Mouse (Mus musculus) olfactory bulb, adult 2 months (tissue): Measurements from ENCODE around the gene Trim10. TPM values are rescaled to one million over a fixed set of nuclear protein-coding genes. Genes with fewer than 3 reads are reported as not detected.
A peak's percentile ranks its signal among the peaks of the same experiment; 100 is the strongest.

Experiments used
- H3K27ac ChIP-seq: fragments of 200-500 bp; 2 replicates; pipeline ENCODE4 v1.5.1; 2012; ENCODE audit warnings: low read depth, low read length; ENCODE audit not compliant: insufficient read depth
- H3K4me1 ChIP-seq: fragments of 200-500 bp; 2 replicates; pipeline ENCODE4 v1.6.1; 2012; ENCODE audit warnings: low read length; ENCODE audit not compliant: control insufficient read depth, insufficient read depth
- H3K4me3 ChIP-seq: fragments of 200-500 bp; 2 replicates; pipeline ENCODE4 v1.5.1; 2012; ENCODE audit warnings: mild to moderate bottlenecking, low read depth, low read length, moderate library complexity; ENCODE audit not compliant: insufficient read depth
- CTCF ChIP-seq: fragments of 200-500 bp; IDR thresholded peaks from 2 replicates; pipeline ENCODE4 v1.5.1; 2012; ENCODE audit warnings: low read depth, mild to moderate bottlenecking, low read length, moderate library complexity; ENCODE audit not compliant: insufficient read depth
- POLR2A ChIP-seq: fragments of 200-500 bp; IDR thresholded peaks from 2 replicates; pipeline ENCODE4 v1.6.1; 2012; ENCODE audit warnings: mild to moderate bottlenecking, low read depth, low read length, moderate library complexity; ENCODE audit not compliant: insufficient read depth
- WGBS: fragments of 180-500 bp; shearing (Covaris S2); methylation state at CpG from one replicate; pipeline ENCODE4 v1.1.7; 2018; 5-methylcytosine and 5-hydroxymethylcytosine counted together
- polyA plus RNA-seq: library from polyadenylated mRNA; stranded (reverse); fragments of >200 nt; gene quantifications from 2 replicates; pipeline ENCODE4 v1.2.4, GENCODE M21; 2012; ENCODE audit warnings: low replicate concordance; ENCODE audit not compliant: missing spikeins, insufficient read depth, insufficient read length

Gene Trim10
- polyA plus RNA-seq, 1 experiment = not detected

GRCm38 (mm10) chr17:36836874-36837647 lies 32.3 kb upstream of the Trim10 start, which contains the start of gene Trim26:
Trim26 (plus strand) TSS chr17:36837134.
- Histone ChIP-seq H3K27ac (peak within 1 kb of the TSS; percentile 84), H3K4me3 (peak within 1 kb of the TSS; percentile 97), H3K4me1 (peaks cover 2% of the 10 kb centered on the region; the same call in 1 of the 2 replicates)
- WGBS = under 1% methylated on average over 58 of the region's 58 CpGs
- TF ChIP-seq POLR2A (peak; percentile 91), CTCF (no peak)

- no peak overlapping the region for H3K4me3 ChIP-seq
- TF ChIP-seq CTCF (no peak), POLR2A (no peak)
- H3K27ac ChIP-seq = no peak overlapping the region
- 92% methylated on average over 5 of the region's 5 CpGs for WGBS
- peaks cover 2% of the 10 kb centered on the region; the same call in 1 of the 2 replicates for H3K4me1 ChIP-seq
These were observed 30.4 kb upstream of the Trim10 start for GRCm38 (mm10) chr17:36839001-36839400.

DNA sequence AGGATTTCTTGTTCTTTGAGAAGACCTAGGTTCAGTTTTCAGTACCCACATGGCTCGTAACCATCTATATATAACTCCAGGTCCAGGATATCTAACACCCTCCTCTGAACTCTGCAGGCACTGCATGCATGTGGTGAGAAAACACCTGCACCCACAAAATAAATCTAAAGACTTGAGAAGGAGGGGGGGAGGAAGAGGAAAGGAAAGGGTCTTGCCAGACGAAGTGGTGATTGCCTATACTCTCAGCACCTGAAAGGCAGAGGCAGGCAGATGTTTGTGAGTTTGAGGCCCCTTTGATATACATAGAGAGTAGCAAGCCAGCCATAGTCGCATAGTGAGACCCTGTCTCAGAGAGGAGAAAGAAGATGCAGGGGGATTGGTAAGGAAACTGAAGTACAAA lies 29.4 kb upstream of the Trim10 start:
- Histone ChIP-seq H3K4me1 (peaks cover 2% of the 10 kb centered on the region; the same call in 1 of the 2 replicates), H3K27ac (no peak overlapping the region), H3K4me3 (no peak overlapping the region)
- no peak for TF ChIP-seq POLR2A
- TF ChIP-seq CTCF = no peak
- WGBS = 87% methylated on average over 3 of the region's 3 CpGs

DNA sequence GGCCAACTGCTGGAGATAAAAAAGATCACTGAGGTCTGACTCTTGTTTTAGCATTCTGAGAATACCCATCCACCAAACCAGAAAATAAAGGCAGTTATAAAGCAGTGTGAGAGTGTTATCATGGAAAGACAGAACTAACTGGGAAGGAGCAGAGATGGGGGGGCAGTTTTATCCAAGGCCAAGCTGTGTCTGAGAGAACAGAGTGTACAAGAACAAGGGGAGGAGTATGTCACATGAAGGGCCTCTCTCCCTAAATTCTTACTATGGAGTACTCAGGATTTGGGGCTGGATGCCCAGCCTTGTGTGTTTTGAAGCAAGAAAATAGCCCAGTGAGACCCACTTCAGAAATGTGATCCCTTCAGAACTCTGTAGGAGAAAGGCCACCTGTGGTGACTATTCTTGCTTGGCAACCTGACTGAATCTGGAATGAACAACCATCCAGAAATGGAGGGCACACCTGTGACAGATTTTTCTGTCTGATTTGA lies 28.4 kb upstream of the Trim10 start:
- Histone ChIP-seq H3K4me1 (peaks cover 2% of the 10 kb centered on the region; the same call in 1 of the 2 replicates), H3K27ac (no peak overlapping the region), H3K4me3 (no peak overlapping the region)
- no peak for TF ChIP-seq CTCF
- no peak for TF ChIP-seq POLR2A

DNA sequence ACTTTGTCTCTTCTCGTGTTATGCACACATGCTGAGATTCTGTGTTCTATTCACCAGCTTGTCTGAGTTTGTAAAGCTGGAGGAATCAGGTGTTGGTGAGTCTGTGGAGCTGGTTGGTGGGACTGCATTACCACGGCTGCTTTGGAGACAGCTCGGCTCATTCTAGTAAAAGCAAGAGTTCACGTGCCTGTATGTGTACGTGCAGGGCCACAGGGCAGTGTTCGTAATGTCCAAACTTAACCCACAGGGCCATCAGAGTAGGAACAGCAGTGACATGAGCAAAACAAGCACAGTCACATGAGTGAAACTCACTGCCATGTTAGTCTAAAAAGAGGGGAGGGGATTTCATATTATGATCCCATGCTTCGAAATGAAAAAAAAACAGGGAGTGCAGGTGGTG lies 25.7 kb upstream of the Trim10 start:
- 75% methylated on average over 7 of the region's 7 CpGs for WGBS
- H3K4me1 ChIP-seq = peaks cover 2% of the 10 kb centered on the region; the same call in 1 of the 2 replicates
- TF ChIP-seq CTCF (no peak), POLR2A (no peak)

DNA sequence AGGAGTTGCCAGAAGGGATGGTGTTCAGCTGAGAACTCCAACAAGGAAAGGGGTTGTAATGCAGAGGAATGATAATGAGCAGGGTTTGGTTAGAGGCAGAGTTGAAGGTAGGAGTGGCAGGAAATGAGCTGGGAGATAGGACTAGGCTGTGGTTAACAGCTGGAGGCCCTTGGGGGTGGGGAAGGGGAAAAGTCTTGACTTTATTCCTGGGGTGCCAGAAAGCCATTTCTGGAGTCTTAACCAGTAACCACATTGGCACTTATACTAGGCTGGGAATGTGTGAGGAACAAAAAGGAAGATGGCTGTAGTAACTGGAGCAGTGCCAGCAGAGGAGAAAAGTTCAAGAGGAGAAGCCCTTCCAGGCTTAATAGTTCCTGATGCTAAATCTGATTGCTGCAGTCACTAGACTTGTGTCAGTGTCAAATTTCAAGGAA lies 25.1 kb upstream of the Trim10 start:
- Histone ChIP-seq H3K27ac (no peak overlapping the region), H3K4me3 (no peak overlapping the region), H3K4me1 (no peaks in the 10 kb centered on the region; the same call in 1 of the 2 replicates)
- TF ChIP-seq POLR2A = no peak
- TF ChIP-seq CTCF = no peak

More for the DNA sequence above, 25.7 kb upstream of the Trim10 start:
- Histone ChIP-seq H3K27ac (no peak overlapping the region), H3K4me3 (no peak overlapping the region)

GRCm38 (mm10) chr17:36844725-36845124 lies 24.6 kb upstream of the Trim10 start:
- WGBS = 43% methylated on average over 1 of the region's 1 CpGs

DNA sequence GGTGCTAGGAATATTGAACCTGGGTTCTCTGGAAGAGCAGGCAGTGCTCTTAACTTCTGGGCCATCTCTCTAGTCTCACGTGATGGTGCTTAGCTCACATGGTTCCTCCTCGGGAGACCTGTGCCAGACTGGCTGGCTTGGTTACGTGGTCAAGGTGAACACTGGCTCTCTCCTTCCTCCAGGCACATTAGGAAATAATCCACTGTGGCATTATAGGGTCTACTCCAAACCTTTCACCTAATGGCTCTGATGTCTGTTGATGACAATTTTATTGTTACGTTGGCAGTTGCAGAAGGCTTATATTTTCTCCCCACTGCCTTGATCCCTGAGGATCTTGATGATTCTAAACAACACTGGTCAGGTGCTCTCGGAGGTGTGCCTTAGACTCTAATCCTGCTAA lies 20.5 kb upstream of the Trim10 start:
- Histone ChIP-seq H3K4me1 (no peaks in the 10 kb centered on the region; the same call in 1 of the 2 replicates), H3K27ac (no peak overlapping the region), H3K4me3 (no peak overlapping the region)
- WGBS = 70% methylated on average over 5 of the region's 5 CpGs
- no peak for TF ChIP-seq CTCF
- TF ChIP-seq POLR2A = no peak

More at GRCm38 (mm10) chr17:36844725-36845124, 24.6 kb upstream of the Trim10 start:
- Histone ChIP-seq H3K4me1 (no peaks in the 10 kb centered on the region; the same call in 1 of the 2 replicates), H3K4me3 (no peak overlapping the region), H3K27ac (no peak overlapping the region)
- TF ChIP-seq POLR2A = no peak
- TF ChIP-seq CTCF = no peak

DNA sequence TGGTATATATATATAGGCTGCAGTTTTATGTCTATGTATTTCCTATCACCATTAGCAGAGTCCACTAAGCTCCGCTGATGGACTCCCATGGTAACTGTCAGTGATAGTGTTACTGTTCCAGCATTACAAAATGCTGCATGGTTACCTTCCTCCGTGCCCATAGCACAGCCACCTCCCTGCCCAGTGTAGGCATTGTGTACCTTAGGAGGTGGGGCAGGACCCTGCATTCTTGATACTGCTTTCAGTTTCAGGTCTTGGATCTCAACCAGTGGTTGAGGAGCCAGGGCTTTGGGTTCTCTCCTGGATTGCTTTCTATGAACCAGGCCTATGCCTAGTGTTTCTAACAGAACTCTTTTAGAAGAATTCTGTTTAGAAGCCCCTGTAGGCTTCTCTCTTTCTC lies 19.4 kb upstream of the Trim10 start:
- 89% methylated on average over 2 of the region's 2 CpGs for WGBS
- H3K4me3 ChIP-seq = no peak overlapping the region
- no peak overlapping the region for H3K27ac ChIP-seq
- TF ChIP-seq POLR2A (no peak), CTCF (no peak)
- H3K4me1 ChIP-seq = no peaks in the 10 kb centered on the region; the same call in 1 of the 2 replicates
